Mouse (Mus musculus) liver, embryonic 14.5 days (tissue): ENCODE data around the gene Pex16. TPM values are rescaled to one million over a fixed set of nuclear protein-coding genes. Genes with fewer than 3 reads are reported as not detected.

Source experiments
- ATAC-seq: fragments of 200-750 bp; cut with Nextera tagmentation; 2 replicates; pipeline ENCODE4 v1.8.0; 2017; ENCODE audit warnings: moderate number of reproducible peaks, mild to moderate bottlenecking, moderate library complexity; ENCODE audit not compliant: insufficient read depth
- DNase-seq, 3 experiments: peaks; one replicate each; pipeline ENCODE4 v3.0.0-alpha.2; 2012 to 2013; ENCODE audit warnings: low read depth in 3 of 3, low spot score in 3 of 3
- H3K27ac ChIP-seq: fragments of 300-500 bp; sonication (generic); 2 replicates; pipeline ENCODE4 v1.5.1; 2014; ENCODE audit warnings: moderate library complexity, mild to moderate bottlenecking, control low read depth, inconsistent platforms
- H3K27me3 ChIP-seq: fragments of 300-500 bp; sonication (generic); 2 replicates; pipeline ENCODE4 v1.6.1; 2014; ENCODE audit warnings: mild to moderate bottlenecking, low read length, moderate library complexity; ENCODE audit not compliant: control insufficient read depth, insufficient read depth
- H3K36me3 ChIP-seq: fragments of 300-500 bp; sonication (generic); replicated peaks from 2 replicates; pipeline ENCODE4 v1.6.1; 2014; ENCODE audit warnings: low read depth; ENCODE audit not compliant: control insufficient read depth, insufficient read depth
- H3K4me1 ChIP-seq, 2 experiments: fragments of 200-500 bp in 1 of 2; fragments of 300-500 bp in 1 of 2; sonication (generic) in 1 of 2; replicated peaks; 2 replicates each; pipeline ENCODE4 v1.6.1; 2012 to 2014; ENCODE audit warnings: antibody characterized with exemption in 1 of 2, inconsistent platforms in 1 of 2, low read length in 1 of 2; ENCODE audit not compliant: control insufficient read depth in 2 of 2, insufficient read depth in 2 of 2
- H3K4me2 ChIP-seq: fragments of 300-500 bp; sonication (generic); 2 replicates; pipeline ENCODE4 v1.6.1; 2014; ENCODE audit warnings: low read depth, mild to moderate bottlenecking, control low read depth, moderate library complexity
- H3K4me3 ChIP-seq, 2 experiments: fragments of 200-500 bp in 1 of 2; fragments of 300-500 bp in 1 of 2; sonication (generic) in 1 of 2; 2 replicates each; pipeline ENCODE4 v1.5.1; 2012 to 2014; ENCODE audit warnings: low read depth in 2 of 2, low read length in 2 of 2, mild to moderate bottlenecking in 2 of 2, control low read depth in 1 of 2, inconsistent platforms in 1 of 2, moderate library complexity in 1 of 2; ENCODE audit not compliant: insufficient read depth in 1 of 2
- H3K9ac ChIP-seq: fragments of 300-500 bp; sonication (generic); replicated peaks from 2 replicates; pipeline ENCODE4 v1.6.1; 2014; ENCODE audit warnings: mild to moderate bottlenecking, control low read depth, moderate library complexity
- H3K9me3 ChIP-seq: fragments of 300-500 bp; sonication (generic); 2 replicates; pipeline ENCODE4 v1.6.1; 2016; ENCODE audit warnings: low read length, mixed read lengths; ENCODE audit not compliant: control insufficient read depth
- CTCF ChIP-seq: IDR thresholded peaks from 2 replicates; pipeline ENCODE4 v1.5.1; 2016; ENCODE audit warnings: antibody characterized with exemption, low read depth, control low read depth
- EP300 ChIP-seq: IDR thresholded peaks from 2 replicates; pipeline ENCODE4 v1.6.1; 2016; ENCODE audit warnings: antibody characterized with exemption, low read depth
- WGBS: fragments of 180-500 bp; shearing (Covaris S2); extraction: QIAGEN DNeasy Blood & Tissue Kit; methylation state at CpG from one replicate; pipeline ENCODE4 v1.1.7; 2014; ENCODE audit not compliant: insufficient replicate concordance; 5-methylcytosine and 5-hydroxymethylcytosine counted together
- polyA plus RNA-seq, 2 experiments: library from polyadenylated mRNA; depleted of rRNA in 1 of 2; stranded (reverse) in 1 of 2; unstranded in 1 of 2; fragments of >200 nt; fragmentation: Nextera tagmentation in 1 of 2; extraction: Ambion mirVana in 1 of 2; gene quantifications; 2 replicates each; pipeline versions ENCODE4 v1.2.1 to v1.2.3; 2012 to 2014

Pex16 gene
- polyA plus RNA-seq, 2 experiments = 15.5 to 19.5 TPM

DNA sequence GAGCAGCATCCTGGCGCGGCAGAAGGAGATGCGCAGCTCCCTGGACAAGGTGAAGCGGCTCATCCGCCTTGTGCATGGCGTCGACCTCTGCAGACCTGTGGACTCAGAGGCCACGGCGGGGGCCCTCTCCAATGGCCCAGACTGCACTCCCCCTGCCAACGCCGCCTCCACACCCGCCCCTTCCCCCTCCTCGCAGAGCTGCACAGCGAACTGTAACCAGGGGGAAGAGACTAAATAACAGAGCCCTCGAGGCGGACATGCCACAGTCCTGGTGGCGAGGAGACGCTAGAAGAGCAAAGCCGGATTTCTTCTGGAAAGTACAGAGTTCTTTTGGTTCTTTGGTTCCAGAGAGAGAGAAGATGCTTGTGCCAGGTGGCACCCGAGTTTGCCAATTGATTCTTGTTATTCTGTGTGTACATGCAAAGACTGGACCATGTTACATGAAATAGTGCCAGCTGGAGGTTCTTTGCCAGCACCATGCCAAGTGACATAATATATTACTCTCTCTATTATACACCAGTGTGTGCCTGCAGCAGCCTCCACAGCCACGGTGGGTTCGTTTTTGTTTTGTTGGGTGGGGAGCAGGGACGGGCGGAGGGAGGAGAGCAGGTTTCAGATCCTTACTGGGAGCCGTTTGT, 14.2 kb upstream of the Pex16 start:
- no peak overlapping the region for H3K4me3 ChIP-seq
- H3K27ac ChIP-seq = no peak overlapping the region
- WGBS = 72% methylated on average over 25 of the region's 25 CpGs
- no peak for TF ChIP-seq EP300
- TF ChIP-seq CTCF = no peak
- H3K9me3 ChIP-seq = no peaks in the 10 kb centered on the region
- no peak overlapping the region for H3K9ac ChIP-seq
- no peak for DNase-seq
- no peaks in the 10 kb centered on the region for H3K27me3 ChIP-seq
- no peak overlapping the region for H3K4me2 ChIP-seq
- no peaks in the 10 kb centered on the region for H3K36me3 ChIP-seq
- ATAC-seq = no peak
- 0 out of 4 replicates have a peak, but pooled peaks cover 0 to 2% of the 10 kb centered on the region in 2 experiments for H3K4me1 ChIP-seq

DNA sequence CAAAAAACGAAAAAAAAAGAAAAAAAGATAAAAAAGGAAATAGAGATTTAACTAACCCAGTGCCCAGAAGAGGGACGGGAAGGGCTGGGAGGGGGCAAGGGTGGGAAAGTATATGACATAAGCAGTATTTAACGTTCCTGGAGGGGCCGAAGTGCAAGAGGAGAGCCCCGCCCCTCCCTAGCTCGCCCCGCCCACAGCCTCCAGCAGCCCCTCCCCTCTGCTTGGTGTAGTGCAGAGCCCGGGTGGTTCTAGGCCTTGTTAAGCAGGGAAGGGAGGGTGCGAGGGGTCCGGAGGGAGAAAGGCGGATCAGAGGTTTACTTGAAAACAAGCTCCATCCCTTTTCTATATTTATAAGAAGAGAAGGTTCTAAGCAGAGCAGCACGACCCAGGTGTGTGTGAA, 13.6 kb upstream of the Pex16 start:
- Histone ChIP-seq H3K9ac (no peak overlapping the region), H3K36me3 (no peaks in the 10 kb centered on the region), H3K9me3 (no peaks in the 10 kb centered on the region), H3K27me3 (no peaks in the 10 kb centered on the region), H3K4me2 (no peak overlapping the region), H3K4me1 (0 out of 4 replicates have a peak, but pooled peaks cover 0 to 2% of the 10 kb centered on the region in 2 experiments), H3K4me3 (no peak overlapping the region), H3K27ac (no peak overlapping the region)
- WGBS = 21% methylated on average over 12 of the region's 12 CpGs
- no peak for DNase-seq
- TF ChIP-seq CTCF (no peak), EP300 (no peak)
- peak; percentile 48; the same call in 1 of the 2 replicates for ATAC-seq

DNA sequence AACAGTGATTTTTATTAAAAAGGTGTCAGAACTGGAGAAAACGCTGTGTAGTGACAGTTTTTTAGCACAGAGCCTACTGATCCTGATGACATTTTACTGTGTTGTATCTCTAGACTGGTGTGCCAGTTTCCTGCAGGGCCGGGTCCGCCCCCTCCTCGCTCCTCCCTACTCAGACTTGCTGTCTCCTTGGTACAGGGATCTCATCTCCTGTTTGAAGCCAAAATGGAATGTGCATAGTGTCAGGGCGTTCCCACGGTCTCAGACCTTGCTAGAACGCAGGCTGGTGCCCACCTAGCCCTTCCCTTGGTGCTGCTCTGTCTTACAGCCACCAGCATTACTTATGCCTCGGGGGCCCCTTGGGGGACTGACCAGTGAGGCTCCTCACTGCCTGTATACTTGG, 12.7 kb upstream of the Pex16 start:
- no peak overlapping the region for H3K27ac ChIP-seq
- H3K36me3 ChIP-seq = no peaks in the 10 kb centered on the region
- DNase-seq (no peak), ATAC-seq (no peak)
- H3K27me3 ChIP-seq = no peaks in the 10 kb centered on the region
- H3K9me3 ChIP-seq = no peaks in the 10 kb centered on the region
- no peak overlapping the region for H3K9ac ChIP-seq
- no peak overlapping the region for H3K4me2 ChIP-seq
- H3K4me1 ChIP-seq = 0 out of 4 replicates have a peak, but pooled peaks cover 0 to 2% of the 10 kb centered on the region in 2 experiments
- no peak overlapping the region for H3K4me3 ChIP-seq
- no peak for TF ChIP-seq EP300
- no peak for TF ChIP-seq CTCF
- WGBS = 71% methylated on average over 8 of the region's 8 CpGs

DNA sequence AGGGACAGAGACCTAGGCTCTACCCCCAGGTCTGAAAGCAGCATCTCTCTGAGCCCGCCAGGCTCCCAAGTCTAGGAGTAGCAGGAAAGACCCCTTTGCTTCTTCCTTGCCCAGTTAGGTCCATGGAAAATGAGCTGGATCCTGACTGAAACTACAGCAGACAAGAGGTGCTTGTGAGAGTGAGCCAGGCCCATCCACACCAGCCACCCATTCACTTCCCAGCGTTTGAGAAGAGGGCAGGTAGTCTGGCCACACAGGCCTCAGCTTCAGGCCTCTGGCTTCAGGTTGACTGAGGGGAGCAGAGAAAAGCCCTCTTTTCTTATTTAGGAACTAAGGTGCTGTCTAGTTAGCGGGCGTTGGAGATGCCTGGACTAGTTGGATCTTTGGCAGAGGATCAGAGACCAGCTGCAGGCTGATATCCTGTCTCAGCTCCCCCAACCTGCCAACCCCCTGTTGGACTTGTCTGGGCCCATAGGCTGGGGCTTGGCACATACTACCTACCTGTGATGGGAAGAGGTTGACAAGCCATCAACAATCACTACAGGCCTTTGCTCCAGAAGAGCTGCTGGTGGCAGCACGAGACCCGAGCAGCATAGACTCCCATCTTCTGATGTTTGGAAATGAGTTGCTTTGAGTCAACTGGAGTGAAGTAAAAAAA, 11.8 kb upstream of the Pex16 start:
- no peaks in the 10 kb centered on the region for H3K27me3 ChIP-seq
- no peak overlapping the region for H3K4me3 ChIP-seq
- H3K27ac ChIP-seq = no peak overlapping the region
- no peak for TF ChIP-seq CTCF
- no peak for TF ChIP-seq EP300
- ATAC-seq = no peak
- H3K9ac ChIP-seq = no peak overlapping the region
- WGBS = 76% methylated on average over 6 of the region's 6 CpGs
- no peaks in the 10 kb centered on the region for H3K36me3 ChIP-seq
- H3K4me1 ChIP-seq = 0 out of 4 replicates have a peak, but pooled peaks cover 0 to 2% of the 10 kb centered on the region in 2 experiments
- no peak overlapping the region for H3K4me2 ChIP-seq
- no peak for DNase-seq
- H3K9me3 ChIP-seq = no peaks in the 10 kb centered on the region

DNA sequence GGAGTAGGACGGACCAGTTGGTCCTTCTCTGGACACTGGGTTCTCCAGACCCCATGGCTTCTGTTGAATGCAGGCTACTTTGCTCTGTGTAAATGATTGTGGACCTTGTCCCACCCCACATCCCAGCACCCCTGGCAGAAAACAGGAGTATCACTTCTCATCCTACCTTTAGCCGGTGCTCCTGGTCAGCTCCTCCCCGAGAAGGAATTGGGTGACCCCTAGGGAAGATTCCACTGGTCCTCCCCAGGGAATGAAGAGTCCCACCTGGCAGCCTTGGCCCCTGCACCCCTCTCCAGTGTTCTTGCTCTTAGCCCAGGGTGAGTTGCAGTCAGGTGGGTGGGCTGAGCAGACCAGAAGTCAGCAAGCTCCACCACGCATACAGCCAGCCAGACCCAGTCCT, 10.4 kb upstream of the Pex16 start:
- Histone ChIP-seq H3K27ac (no peak overlapping the region), H3K4me2 (no peak overlapping the region), H3K9me3 (no peaks in the 10 kb centered on the region), H3K36me3 (no peaks in the 10 kb centered on the region), H3K4me1 (0 out of 4 replicates have a peak, but pooled peaks cover 0 to 2% of the 10 kb centered on the region in 2 experiments), H3K9ac (no peak overlapping the region), H3K4me3 (no peak overlapping the region), H3K27me3 (peaks cover under 1% of the 10 kb centered on the region; the same call in 1 of the 2 replicates)
- WGBS = 75% methylated on average over 4 of the region's 4 CpGs
- TF ChIP-seq EP300 (no peak), CTCF (no peak)
- no peak for ATAC-seq
- no peak for DNase-seq
